8 mouse cellular contexts compared by ENCODE assay signal in the genomic region with DNA sequence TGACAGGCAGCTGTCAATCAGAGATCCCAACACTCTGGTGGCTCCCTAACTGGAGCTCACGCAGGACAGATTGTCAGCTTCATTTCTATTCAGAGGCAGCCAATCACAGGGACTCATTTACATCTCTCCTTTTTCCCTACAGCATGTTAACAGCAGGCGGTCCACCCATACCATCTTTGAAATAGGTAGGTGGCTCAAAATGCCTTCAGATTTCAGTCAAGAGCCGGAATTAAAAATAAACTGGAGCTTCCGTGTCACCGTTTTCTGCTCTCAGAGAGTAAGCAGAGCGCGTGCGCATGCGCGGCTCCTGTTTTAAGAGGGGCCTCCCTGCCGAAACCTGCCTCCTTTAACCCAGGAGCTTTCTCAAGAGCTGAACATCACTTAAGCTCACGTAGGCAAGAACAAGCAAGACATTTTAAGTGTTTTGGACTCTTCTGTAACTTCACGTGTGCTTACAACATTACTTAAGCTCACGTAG.
A peak's percentile ranks its signal among the peaks of the same experiment; 100 is the strongest.
DNase-seq lines count a peak whose midpoint lies in the region; ATAC-seq and TF ChIP-seq lines count a peak whose summit lies in the region.

No protein-coding gene starts in this region.

- H3K9ac ChIP-seq in lung, embryonic 14.5 days: no peak overlapping the region
- H3K9ac ChIP-seq in forebrain, embryonic 15.5 days (replicated peaks): peak overlapping the region; percentile 33
- no peak overlapping the region; the same call in 1 of the 2 replicates for H3K9ac ChIP-seq in midbrain, embryonic 15.5 days

- H3K27ac ChIP-seq in lung, embryonic 14.5 days (ENCODE audit: low read depth): no peak overlapping the region
- H3K27ac ChIP-seq in forebrain, embryonic 15.5 days (replicated peaks): peak overlapping the region; percentile 41
- 0 out of 2 replicates have a peak overlapping the region, but pooled peaks have one; percentile 51 for H3K27ac ChIP-seq in midbrain, embryonic 15.5 days

- no peak overlapping the region for H3K4me3 ChIP-seq in lung, embryonic 14.5 days (ENCODE audit: low read depth, low read length)
- H3K4me3 ChIP-seq in lung, adult 2 months (replicated peaks; ENCODE audit: extremely low read depth, low read depth, low read length): no peak overlapping the region
- H3K4me3 ChIP-seq in forebrain, embryonic 15.5 days: peak overlapping the region; percentile 34
- H3K4me3 ChIP-seq in midbrain, embryonic 15.5 days: peak overlapping the region; percentile 26

- no peak for TF ChIP-seq CTCF in lung, embryonic 14.5 days (IDR thresholded peaks at IDR 0.05; ENCODE audit: low read depth)
- TF ChIP-seq CTCF in lung, adult 2 months (IDR thresholded peaks at IDR 0.05; ENCODE audit: insufficient read depth, low read length): no peak

- no peak for ATAC-seq in lung, embryonic 14.5 days (ENCODE audit: insufficient read depth)
- peak; percentile 62 for ATAC-seq in forebrain, embryonic 15.5 days (replicated peaks)
- ATAC-seq in midbrain, embryonic 15.5 days (replicated peaks): peak; percentile 60; the same call in 1 of the 2 replicates
- no peak for ATAC-seq in inflammation-experienced regulatory T-cells, adult 6 months

- 65% methylated on average over 14 of the region's 14 CpGs for WGBS in lung, embryonic 14.5 days
- WGBS in lung, adult 2 months: 58% methylated on average over 14 of the region's 14 CpGs
- WGBS in forebrain, embryonic 15.5 days: 23% methylated on average over 14 of the region's 14 CpGs
- WGBS in midbrain, embryonic 15.5 days: 31% methylated on average over 14 of the region's 14 CpGs

- H3K36me3 ChIP-seq in lung, embryonic 14.5 days (ENCODE audit: insufficient read depth): no peaks in the 10 kb centered on the region
- H3K36me3 ChIP-seq in forebrain, embryonic 15.5 days: no peaks in the 10 kb centered on the region
- H3K36me3 ChIP-seq in midbrain, embryonic 15.5 days (replicated peaks): no peaks in the 10 kb centered on the region

- no peak overlapping the region for H3K4me2 ChIP-seq in lung, embryonic 14.5 days
- peak overlapping the region; percentile 43 for H3K4me2 ChIP-seq in forebrain, embryonic 15.5 days (replicated peaks)
- H3K4me2 ChIP-seq in midbrain, embryonic 15.5 days: peak overlapping the region; percentile 43

- DNase-seq in lung, embryonic 14.5 days: peak; percentile 43
- no peak for DNase-seq in lung, adult 2 months
- peak; percentile 40 for DNase-seq in layer of hippocampus, adult 9-11 months
- no peak for DNase-seq in urinary bladder, postnatal 4 days (ENCODE audit: low spot score in 2 of 2)
- no peak for DNase-seq in gastrocnemius, adult 8-10 months (ENCODE audit: low spot score in 2 of 2)

- TF ChIP-seq POLR2A in lung, adult 2 months (IDR thresholded peaks at IDR 0.05; ENCODE audit: borderline replicate concordance, extremely low read depth, low read depth, low read length): no peak

- H3K9me3 ChIP-seq in lung, embryonic 14.5 days (ENCODE audit: low read depth, low read length): no peaks in the 10 kb centered on the region
- no peaks in the 10 kb centered on the region for H3K9me3 ChIP-seq in forebrain, embryonic 15.5 days
- H3K9me3 ChIP-seq in midbrain, embryonic 15.5 days: no peaks in the 10 kb centered on the region

- H3K4me1 ChIP-seq in lung, embryonic 14.5 days (ENCODE audit: insufficient read depth): peaks cover 4% of the 10 kb centered on the region; the same call in 1 of the 2 replicates
- H3K4me1 ChIP-seq in lung, adult 2 months (ENCODE audit: control insufficient read depth, insufficient read depth, low read length): peaks cover 10% of the 10 kb centered on the region
- peaks cover 28% of the 10 kb centered on the region for H3K4me1 ChIP-seq in forebrain, embryonic 15.5 days
- peaks cover 22% of the 10 kb centered on the region for H3K4me1 ChIP-seq in midbrain, embryonic 15.5 days

- no peaks in the 10 kb centered on the region for H3K27me3 ChIP-seq in lung, embryonic 14.5 days (ENCODE audit: insufficient read depth, low read length)
- H3K27me3 ChIP-seq in forebrain, embryonic 15.5 days: no peaks in the 10 kb centered on the region
- no peaks in the 10 kb centered on the region for H3K27me3 ChIP-seq in midbrain, embryonic 15.5 days (replicated peaks)

Comparison
In these comparisons a context has a peak if more than half of its experiments do, and no peak if none do; other contexts are left out.
1. DNase-seq: peak in lung, embryonic 14.5 days (single experiment) and layer of hippocampus, adult 9-11 months (single experiment); none in lung, adult 2 months (single experiment), urinary bladder, postnatal 4 days (0 of 2) and gastrocnemius, adult 8-10 months (0 of 2).
2. ATAC-seq: peak in forebrain, embryonic 15.5 days (single experiment) and midbrain, embryonic 15.5 days (single experiment); none in lung, embryonic 14.5 days (single experiment) and inflammation-experienced regulatory T-cells, adult 6 months (single experiment).
3. H3K4me3 ChIP-seq: peak in forebrain, embryonic 15.5 days (single experiment) and midbrain, embryonic 15.5 days (single experiment); none in lung, embryonic 14.5 days (single experiment) and lung, adult 2 months (single experiment).